Mouse (Mus musculus): ENCODE measurements around the gene Krt81.

Gene Krt81

GRCm38 (mm10) chr15:101463651-101464050 is at the start of gene Krt81:
Gene Krt81, minus strand, starts transcription at chr15:101463751.
- in situ Hi-C loops (cut with MboI; ENCODE audit: low pct_unique_long_range_greater_than_20kb in 1 of 2, low sequenced_read_pairs in 2 of 2, unreplicated experiment in 1 of 2): no loop called here

GRCm38 (mm10) chr15:101508247-101508646 is 44.7 kb upstream of the Krt81 start:
- in situ Hi-C loops (cut with MboI; ENCODE audit: low pct_unique_long_range_greater_than_20kb in 1 of 2, low sequenced_read_pairs in 2 of 2, unreplicated experiment in 1 of 2): no loop called here

GRCm38 (mm10) chr15:101506896-101507758 is 43.6 kb upstream of the Krt81 start:
- in situ Hi-C loops (cut with MboI; ENCODE audit: low pct_unique_long_range_greater_than_20kb in 1 of 2, low sequenced_read_pairs in 2 of 2, unreplicated experiment in 1 of 2): no loop called here

GRCm38 (mm10) chr15:101497181-101497580 is 33.6 kb upstream of the Krt81 start:
- in situ Hi-C loops (cut with MboI; ENCODE audit: low pct_unique_long_range_greater_than_20kb in 1 of 2, low sequenced_read_pairs in 2 of 2, unreplicated experiment in 1 of 2): no loop called here

- in situ Hi-C loops (cut with MboI; ENCODE audit: low pct_unique_long_range_greater_than_20kb in 1 of 2, low sequenced_read_pairs in 2 of 2, unreplicated experiment in 1 of 2): no loop called here
These were observed 31.7 kb upstream of the Krt81 start for GRCm38 (mm10) chr15:101495266-101495665.

- in situ Hi-C loops (cut with MboI; ENCODE audit: low pct_unique_long_range_greater_than_20kb in 1 of 2, low sequenced_read_pairs in 2 of 2, unreplicated experiment in 1 of 2): no loop called here
These were observed 30.7 kb upstream of the Krt81 start for GRCm38 (mm10) chr15:101494203-101494602.

GRCm38 (mm10) chr15:101493713-101494112 is 30.2 kb upstream of the Krt81 start:
- in situ Hi-C loops (cut with MboI; ENCODE audit: low pct_unique_long_range_greater_than_20kb in 1 of 2, low sequenced_read_pairs in 2 of 2, unreplicated experiment in 1 of 2): no loop called here

- in situ Hi-C loops (cut with MboI; ENCODE audit: low pct_unique_long_range_greater_than_20kb in 1 of 2, low sequenced_read_pairs in 2 of 2, unreplicated experiment in 1 of 2): no loop called here
These were observed 29.2 kb upstream of the Krt81 start for GRCm38 (mm10) chr15:101492718-101493117.

- in situ Hi-C loops (cut with MboI; ENCODE audit: low pct_unique_long_range_greater_than_20kb in 1 of 2, low sequenced_read_pairs in 2 of 2, unreplicated experiment in 1 of 2): no loop called here
These were observed 27.9 kb upstream of the Krt81 start, which contains the start of gene Krt83 for GRCm38 (mm10) chr15:101491431-101491830. Gene Krt83, minus strand, starts transcription at chr15:101491512.

- in situ Hi-C loops (cut with MboI; ENCODE audit: low pct_unique_long_range_greater_than_20kb in 1 of 2, low sequenced_read_pairs in 2 of 2, unreplicated experiment in 1 of 2): no loop called here
These were observed 22.5 kb upstream of the Krt81 start for GRCm38 (mm10) chr15:101485911-101486635.

GRCm38 (mm10) chr15:101484939-101485338 is 21.4 kb upstream of the Krt81 start:
- in situ Hi-C loops (cut with MboI; ENCODE audit: low pct_unique_long_range_greater_than_20kb in 1 of 2, low sequenced_read_pairs in 2 of 2, unreplicated experiment in 1 of 2): no loop called here

- in situ Hi-C loops (cut with MboI; ENCODE audit: low pct_unique_long_range_greater_than_20kb in 1 of 2, low sequenced_read_pairs in 2 of 2, unreplicated experiment in 1 of 2): no loop called here
These were observed 20.1 kb upstream of the Krt81 start for GRCm38 (mm10) chr15:101483646-101484045.

GRCm38 (mm10) chr15:101482056-101482455 is 18.5 kb upstream of the Krt81 start:
- in situ Hi-C loops (cut with MboI; ENCODE audit: low pct_unique_long_range_greater_than_20kb in 1 of 2, low sequenced_read_pairs in 2 of 2, unreplicated experiment in 1 of 2): no loop called here

- in situ Hi-C loops (cut with MboI; ENCODE audit: low pct_unique_long_range_greater_than_20kb in 1 of 2, low sequenced_read_pairs in 2 of 2, unreplicated experiment in 1 of 2): no loop called here
These were observed 16.1 kb upstream of the Krt81 start for GRCm38 (mm10) chr15:101479666-101480060.

- in situ Hi-C loops (cut with MboI; ENCODE audit: low pct_unique_long_range_greater_than_20kb in 1 of 2, low sequenced_read_pairs in 2 of 2, unreplicated experiment in 1 of 2): no loop called here
These were observed 15.6 kb upstream of the Krt81 start for GRCm38 (mm10) chr15:101479007-101479665.

GRCm38 (mm10) chr15:101472952-101473528 is 9.5 kb upstream of the Krt81 start, which contains the start of gene Krt86:
Gene Krt86, plus strand, starts transcription at chr15:101473478.
- in situ Hi-C loops (cut with MboI; ENCODE audit: low pct_unique_long_range_greater_than_20kb in 1 of 2, low sequenced_read_pairs in 2 of 2, unreplicated experiment in 1 of 2): no loop called here

GRCm38 (mm10) chr15:101469093-101469492 is 5.5 kb upstream of the Krt81 start:
- in situ Hi-C loops (cut with MboI; ENCODE audit: low pct_unique_long_range_greater_than_20kb in 1 of 2, low sequenced_read_pairs in 2 of 2, unreplicated experiment in 1 of 2): no loop called here

GRCm38 (mm10) chr15:101459283-101459682 is 4.3 kb downstream of the Krt81 start:
- in situ Hi-C loops (cut with MboI; ENCODE audit: low pct_unique_long_range_greater_than_20kb in 1 of 2, low sequenced_read_pairs in 2 of 2, unreplicated experiment in 1 of 2): no loop called here
